Mouse (Mus musculus): Measurements from ENCODE around the gene Retreg1.
A peak's percentile ranks its signal among the peaks of the same experiment; 100 is the strongest.

Gene Retreg1

DNA sequence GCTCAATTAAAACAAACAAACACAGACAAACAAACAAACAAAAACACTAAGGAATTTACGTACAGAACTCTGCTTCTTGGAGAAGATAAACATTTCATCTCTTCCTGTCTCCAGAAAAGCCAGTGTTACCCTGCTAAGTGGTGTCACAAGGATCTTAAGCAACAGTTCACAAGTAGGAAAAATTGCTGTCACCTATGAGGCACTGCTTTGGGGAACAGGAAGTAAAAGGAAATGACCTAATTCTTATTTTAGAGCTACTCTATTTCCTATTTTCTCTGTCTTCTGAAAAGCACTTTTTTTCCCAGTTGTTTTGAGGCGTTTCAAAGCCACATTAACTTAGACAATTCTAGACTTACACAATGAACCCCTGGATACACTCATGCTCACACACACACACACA, 12.6 kb upstream of the Retreg1 start:
- 0 out of 2 replicates have a peak, but pooled peaks have one; percentile 5 for ATAC-seq (ENCODE audit: low TSS enrichment)

GRCm38 (mm10) chr15:25834282-25834681, 8.7 kb upstream of the Retreg1 start:
- no peak for ATAC-seq (ENCODE audit: low TSS enrichment)

GRCm38 (mm10) chr15:25834920-25835674, 7.9 kb upstream of the Retreg1 start:
- no peak for ATAC-seq (ENCODE audit: low TSS enrichment)

GRCm38 (mm10) chr15:25842462-25843085, 406 bp upstream of the Retreg1 start:
- peak; percentile 20 for ATAC-seq (ENCODE audit: low TSS enrichment)

DNA sequence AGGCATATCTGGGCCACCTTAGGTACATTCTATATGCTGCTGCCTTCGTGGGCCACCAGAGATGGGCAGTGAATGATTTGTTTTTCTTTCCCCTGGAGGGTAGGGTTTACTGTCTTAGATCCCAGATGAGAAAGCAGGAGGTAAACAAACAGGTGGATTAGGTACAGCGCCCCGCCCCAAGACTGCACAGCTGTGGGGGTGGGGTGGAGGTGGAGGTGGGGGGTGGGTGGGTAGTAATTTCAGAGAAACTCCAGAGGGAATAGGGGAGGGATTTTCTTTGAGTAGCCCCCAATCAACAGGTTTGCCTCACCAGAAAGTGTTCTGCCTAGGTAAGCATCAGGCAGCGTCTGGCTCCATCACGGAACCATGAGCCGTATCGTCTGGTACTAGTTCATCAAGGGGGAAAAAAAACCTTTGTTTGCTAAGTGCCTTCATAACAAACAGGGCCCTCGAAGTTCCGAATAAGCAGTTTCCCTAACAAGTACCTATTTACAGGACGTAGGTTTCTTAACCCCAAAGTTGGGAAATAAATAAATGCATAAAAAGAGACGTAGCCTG, 1.1 kb downstream of the Retreg1 start:
- no peak for ATAC-seq (ENCODE audit: low TSS enrichment)

DNA sequence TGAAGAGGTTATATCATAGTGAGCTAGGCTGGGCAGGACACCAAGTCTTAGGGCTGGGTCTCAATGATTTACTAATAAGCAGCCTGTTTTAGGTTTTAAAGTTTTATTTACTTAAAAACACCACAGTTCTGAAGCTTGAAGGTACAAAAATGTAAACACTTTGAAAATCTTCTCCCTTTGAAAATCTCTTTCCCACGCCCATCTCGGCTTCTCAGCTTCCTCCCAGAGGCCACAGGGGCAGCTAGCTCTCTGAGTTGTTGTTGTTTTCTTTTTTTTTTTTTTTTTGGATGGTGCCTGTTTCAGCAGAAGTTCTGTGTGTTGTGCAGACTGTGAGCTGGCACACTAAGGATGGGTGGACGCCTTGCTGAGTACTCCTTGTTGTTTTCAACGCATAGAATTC, 1.8 kb downstream of the Retreg1 start:
- ATAC-seq (ENCODE audit: low TSS enrichment), result no peak

GRCm38 (mm10) chr15:25847576-25848168, 4.7 kb downstream of the Retreg1 start:
- no peak for ATAC-seq (ENCODE audit: low TSS enrichment)

GRCm38 (mm10) chr15:25850552-25850951, 7.6 kb downstream of the Retreg1 start:
- ATAC-seq (ENCODE audit: low TSS enrichment), result no peak

GRCm38 (mm10) chr15:25854270-25854904, 11.4 kb downstream of the Retreg1 start:
- ATAC-seq (ENCODE audit: low TSS enrichment), result peak; percentile 73

- ATAC-seq (ENCODE audit: low TSS enrichment), result no peak
These were observed 15.7 kb downstream of the Retreg1 start for GRCm38 (mm10) chr15:25858611-25859058.

- ATAC-seq (ENCODE audit: low TSS enrichment), result no peak
These were observed 16.5 kb downstream of the Retreg1 start for GRCm38 (mm10) chr15:25859469-25859868.

GRCm38 (mm10) chr15:25861900-25862299, 18.9 kb downstream of the Retreg1 start:
- no peak for ATAC-seq (ENCODE audit: low TSS enrichment)

DNA sequence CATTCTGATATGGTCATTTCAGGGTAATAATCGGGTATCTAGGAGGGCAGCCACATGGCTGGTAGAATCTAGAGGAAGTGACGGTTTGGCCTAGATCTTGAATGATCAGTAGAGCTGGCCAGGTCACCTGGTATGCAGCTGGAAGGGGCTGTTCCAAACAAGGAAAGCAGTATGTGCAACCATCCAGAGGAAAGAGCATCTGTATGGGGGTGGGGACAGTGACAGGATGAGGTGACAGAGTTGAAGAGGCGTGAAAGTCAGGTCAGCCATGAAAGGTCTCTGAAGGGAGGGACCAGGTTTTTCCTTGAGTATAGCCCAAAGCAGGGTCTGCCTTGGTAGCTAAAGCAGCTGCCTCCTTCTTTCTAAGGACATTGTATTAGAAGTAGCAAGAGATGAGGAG, 22.6 kb downstream of the Retreg1 start:
- no peak for ATAC-seq (ENCODE audit: low TSS enrichment)

DNA sequence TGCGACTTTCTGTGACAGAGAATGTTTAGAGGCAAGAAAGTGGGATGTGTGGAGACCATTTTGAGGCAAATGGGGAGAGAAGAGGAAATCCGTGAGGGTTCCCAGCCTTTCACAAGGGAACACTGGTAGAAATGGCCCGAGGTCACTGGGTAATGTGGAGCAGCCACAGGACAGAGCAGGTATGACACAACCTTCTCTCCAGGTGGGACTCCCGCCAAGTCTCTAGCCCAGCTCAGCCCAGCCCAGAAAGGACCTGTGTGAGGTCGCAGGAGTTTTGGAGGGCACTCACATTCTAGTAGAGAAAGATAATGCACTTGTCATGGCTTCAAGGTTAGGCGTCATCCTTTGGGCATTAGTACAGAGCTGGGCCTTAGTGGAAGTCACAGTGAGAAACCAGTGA, 23.1 kb downstream of the Retreg1 start:
- ATAC-seq (ENCODE audit: low TSS enrichment), result no peak

GRCm38 (mm10) chr15:25869129-25869528, 26.1 kb downstream of the Retreg1 start:
- ATAC-seq (ENCODE audit: low TSS enrichment), result no peak

- no peak for ATAC-seq (ENCODE audit: low TSS enrichment)
These were observed 28.5 kb downstream of the Retreg1 start for GRCm38 (mm10) chr15:25871470-25871869.

DNA sequence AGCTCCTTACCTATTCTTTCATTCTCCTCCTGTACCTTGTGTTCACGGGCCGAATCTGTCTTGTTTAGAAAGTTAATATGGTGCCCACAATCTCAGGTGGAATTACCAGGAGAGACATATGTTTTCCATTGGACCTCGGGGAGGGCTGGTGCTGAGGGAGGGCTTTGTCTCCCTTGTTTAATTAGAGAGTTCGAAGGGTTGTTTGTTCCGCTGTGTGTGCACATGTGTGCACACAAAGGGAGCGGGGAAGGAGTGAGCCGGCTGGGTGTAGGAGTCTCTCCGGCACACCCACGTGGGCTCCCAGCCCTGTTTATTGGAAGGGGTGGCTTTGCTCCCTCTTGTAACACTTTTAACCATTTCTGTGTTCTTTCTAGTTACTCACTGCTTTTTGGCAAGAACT, 29.1 kb downstream of the Retreg1 start:
- peak; percentile 27; the same call in 1 of the 2 replicates for ATAC-seq (ENCODE audit: low TSS enrichment)

DNA sequence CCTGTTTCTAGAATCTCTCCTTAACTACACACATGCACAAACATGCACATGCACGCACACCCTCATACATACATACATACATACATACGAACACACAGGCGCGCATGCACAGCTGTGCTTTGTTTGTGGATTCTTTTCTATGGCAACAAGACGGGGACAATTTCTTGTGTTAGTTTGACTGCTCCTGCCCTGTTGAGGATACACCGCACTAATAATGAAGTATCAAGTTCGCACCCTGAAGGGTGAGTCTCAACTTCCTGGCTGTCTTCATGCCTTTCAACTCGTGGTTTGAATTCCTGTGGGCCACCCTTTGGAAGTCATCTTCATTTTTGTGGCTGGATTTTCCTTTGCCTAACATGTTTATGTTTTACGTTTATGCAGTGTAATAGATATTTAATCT, 29.7 kb downstream of the Retreg1 start:
- ATAC-seq (ENCODE audit: low TSS enrichment), result no peak

- ATAC-seq (ENCODE audit: low TSS enrichment), result no peak
These were observed 30.6 kb downstream of the Retreg1 start for GRCm38 (mm10) chr15:25873536-25873935.

DNA sequence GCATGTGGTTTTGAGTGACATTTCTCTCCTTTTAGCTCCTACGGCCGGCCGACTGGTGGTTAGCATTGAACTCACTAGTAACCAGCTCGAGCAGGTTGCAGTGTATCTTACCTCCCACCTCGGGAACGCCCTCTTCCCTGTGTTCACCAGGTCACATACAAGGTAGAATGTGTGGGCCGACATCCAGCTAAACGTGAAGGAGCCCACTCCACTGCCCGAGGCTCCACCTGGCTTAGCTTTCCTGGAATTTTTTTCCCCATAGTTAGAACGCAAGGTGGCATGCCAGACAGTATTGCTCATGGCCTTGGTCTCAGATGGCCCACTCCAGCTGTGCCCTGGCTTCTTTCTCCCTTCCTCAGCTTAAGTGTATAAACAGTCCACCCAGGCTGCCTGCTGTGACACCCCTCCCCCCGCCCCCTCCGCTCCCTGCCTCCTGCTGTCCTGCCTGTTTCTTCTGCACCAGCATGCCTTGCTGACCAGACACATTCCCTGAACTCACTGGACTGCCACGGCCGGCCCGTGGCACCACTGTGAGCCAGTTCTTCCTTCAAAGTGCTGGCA, 33.7 kb downstream of the Retreg1 start:
- ATAC-seq (ENCODE audit: low TSS enrichment), result no peak

- ATAC-seq (ENCODE audit: low TSS enrichment), result peak; percentile 25; the same call in 1 of the 2 replicates
These were observed 34.8 kb downstream of the Retreg1 start for GRCm38 (mm10) chr15:25877798-25878197.

DNA sequence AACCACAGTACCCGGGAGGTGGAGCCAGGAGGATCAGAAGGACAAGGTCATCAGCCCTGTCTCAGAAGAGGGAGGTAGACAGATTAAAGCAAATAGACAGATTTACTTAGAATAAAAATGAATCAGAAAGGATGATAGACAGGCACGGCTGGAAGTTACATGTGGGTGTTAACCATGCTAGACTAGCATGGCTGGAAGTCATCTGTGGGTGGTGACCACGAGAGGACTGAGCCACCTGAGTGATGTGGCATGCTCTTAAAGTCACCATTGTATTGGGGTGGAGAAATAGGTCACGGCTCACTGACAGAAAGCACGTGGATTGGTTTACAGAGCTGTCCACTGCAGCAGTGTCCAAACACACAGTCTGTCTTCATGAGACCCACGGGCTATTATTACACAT, 36.2 kb downstream of the Retreg1 start:
- no peak for ATAC-seq (ENCODE audit: low TSS enrichment)
